Comparison of ENCODE assay signal across 8 mouse cellular contexts in the genomic region with DNA sequence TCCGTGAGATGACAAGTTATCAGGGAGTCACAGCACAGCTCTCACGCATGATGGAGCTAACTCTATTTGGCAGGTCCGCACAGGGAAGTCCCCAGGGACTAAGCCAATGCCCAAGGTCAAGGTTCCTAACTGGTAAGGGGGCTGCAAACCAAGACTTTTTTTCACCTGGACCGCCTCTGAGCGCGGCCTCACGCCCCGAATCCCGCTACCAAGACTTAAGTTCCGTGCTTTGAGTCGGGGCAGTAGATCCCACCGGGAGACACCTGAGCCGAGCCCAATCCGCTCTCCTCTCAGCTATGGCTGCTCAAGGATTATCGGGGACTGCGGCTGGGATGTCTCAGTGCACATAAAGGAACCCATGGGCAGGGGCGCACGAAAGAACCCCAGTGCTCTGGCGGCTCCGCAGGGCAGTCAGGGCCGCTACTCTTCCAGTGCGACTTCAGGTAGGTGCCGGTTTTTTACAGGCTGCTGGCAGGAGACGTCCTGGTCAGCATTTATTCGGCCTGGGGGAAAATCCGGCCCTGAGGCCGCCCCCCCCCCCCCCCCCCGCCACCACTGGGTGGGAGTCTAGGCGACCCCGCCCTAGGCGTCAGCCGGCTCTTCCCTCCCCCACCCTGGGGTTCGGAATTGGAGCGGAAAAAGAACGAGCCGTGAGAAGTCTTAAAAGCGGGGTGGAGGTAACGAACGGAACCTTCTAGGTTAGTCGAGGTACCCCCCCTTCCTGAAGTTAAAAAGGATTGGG. TPM values are rescaled to one million over a fixed set of nuclear protein-coding genes. Genes with fewer than 3 reads are reported as not detected.
DNase-seq lines count a peak whose midpoint lies in the region; ATAC-seq lines count a peak whose summit lies in the region.

TSS of gene Rbpms2 (plus strand) at position 624 of the 742 bp plus-strand sequence.

- peaks cover 77% of the 10 kb centered on the region for H3K27me3 ChIP-seq in forebrain, embryonic 10.5 days (ENCODE audit: poor library complexity, severe bottlenecking)
- peaks cover 45% of the 10 kb centered on the region for H3K27me3 ChIP-seq in hindbrain, embryonic 12.5 days
- peaks cover 44% of the 10 kb centered on the region for H3K27me3 ChIP-seq in limb, embryonic 13.5 days
- peaks cover 38% of the 10 kb centered on the region for H3K27me3 ChIP-seq in midbrain, embryonic 16.5 days (ENCODE audit: control insufficient read depth, insufficient read depth, low read depth, low read length)

- peaks cover 35% of the 10 kb centered on the region for H3K4me1 ChIP-seq in forebrain, embryonic 10.5 days
- H3K4me1 ChIP-seq in hindbrain, embryonic 12.5 days, result peaks cover 18% of the 10 kb centered on the region
- H3K4me1 ChIP-seq in limb, embryonic 13.5 days, result peaks cover 25% of the 10 kb centered on the region
- peaks cover 14% of the 10 kb centered on the region for H3K4me1 ChIP-seq in midbrain, embryonic 16.5 days (ENCODE audit: control insufficient read depth, insufficient read depth, low read length)

- peak within 1 kb of the TSS; percentile 87 for H3K27ac ChIP-seq in forebrain, embryonic 10.5 days
- no peak within 1 kb of the TSS for H3K27ac ChIP-seq in hindbrain, embryonic 12.5 days
- 0 out of 2 replicates have a peak within 1 kb of the TSS, but pooled peaks have one; percentile 39 for H3K27ac ChIP-seq in limb, embryonic 13.5 days
- no peak within 1 kb of the TSS for H3K27ac ChIP-seq in midbrain, embryonic 16.5 days (ENCODE audit: low read length)

- 1% methylated on average over 36 of the region's 40 CpGs for WGBS in forebrain, embryonic 10.5 days
- 1% methylated on average over 35 of the region's 40 CpGs for WGBS in hindbrain, embryonic 12.5 days
- under 1% methylated on average over 38 of the region's 40 CpGs for WGBS in limb, embryonic 13.5 days
- 2% methylated on average over 36 of the region's 40 CpGs for WGBS in midbrain, embryonic 16.5 days

- H3K4me3 ChIP-seq in forebrain, embryonic 10.5 days, result peak within 1 kb of the TSS; percentile 72
- peak within 1 kb of the TSS; percentile 58 for H3K4me3 ChIP-seq in hindbrain, embryonic 12.5 days
- H3K4me3 ChIP-seq in limb, embryonic 13.5 days, result peak within 1 kb of the TSS; percentile 58
- H3K4me3 ChIP-seq in midbrain, embryonic 16.5 days (ENCODE audit: low read depth, low read length), result peak within 1 kb of the TSS; percentile 62

- peak within 1 kb of the TSS; percentile 67 for H3K9ac ChIP-seq in hindbrain, embryonic 12.5 days
- peak within 1 kb of the TSS; percentile 67 for H3K9ac ChIP-seq in limb, embryonic 13.5 days
- H3K9ac ChIP-seq in midbrain, embryonic 16.5 days (ENCODE audit: low read depth, low read length), result peak within 1 kb of the TSS; percentile 48

- no peaks in the 10 kb centered on the region for H3K9me3 ChIP-seq in forebrain, embryonic 10.5 days
- H3K9me3 ChIP-seq in hindbrain, embryonic 12.5 days (replicated peaks), result no peaks in the 10 kb centered on the region
- no peaks in the 10 kb centered on the region for H3K9me3 ChIP-seq in limb, embryonic 13.5 days
- no peaks in the 10 kb centered on the region; the same call in 1 of the 2 replicates for H3K9me3 ChIP-seq in midbrain, embryonic 16.5 days (replicated peaks; ENCODE audit: control insufficient read depth, low read length, poor library complexity, severe bottlenecking)

- no peaks in the 10 kb centered on the region for H3K36me3 ChIP-seq in forebrain, embryonic 10.5 days (replicated peaks)
- H3K36me3 ChIP-seq in hindbrain, embryonic 12.5 days, result no peaks in the 10 kb centered on the region
- H3K36me3 ChIP-seq in limb, embryonic 13.5 days, result no peaks in the 10 kb centered on the region
- H3K36me3 ChIP-seq in midbrain, embryonic 16.5 days (ENCODE audit: control insufficient read depth, insufficient read depth, low read length), result no peaks in the 10 kb centered on the region

- H3K4me2 ChIP-seq in hindbrain, embryonic 12.5 days (replicated peaks), result peak within 1 kb of the TSS; percentile 88
- peak within 1 kb of the TSS; percentile 97 for H3K4me2 ChIP-seq in limb, embryonic 13.5 days (replicated peaks)
- peak within 1 kb of the TSS; percentile 94 for H3K4me2 ChIP-seq in midbrain, embryonic 16.5 days (ENCODE audit: low read length)

- no peak for ATAC-seq in hindbrain, embryonic 12.5 days (ENCODE audit: low FRiP score)
- ATAC-seq in limb, embryonic 13.5 days (ENCODE audit: low FRiP score, low read depth), result no peak
- ATAC-seq in midbrain, embryonic 16.5 days, result no peak

- peak; percentile 34 for DNase-seq in urinary bladder, adult 2 months (ENCODE audit: low spot score)
- no peak for DNase-seq in urinary bladder, postnatal 4 days (ENCODE audit: low spot score in 2 of 2)
- DNase-seq in forebrain, embryonic 10.5 days (ENCODE audit: extremely low spot score, low spot score), result peak; percentile 43
- DNase-seq in urinary bladder, postnatal 25 days (ENCODE audit: low spot score), result peak; percentile 11
- no peak for DNase-seq in gastrocnemius, adult 8-10 months (ENCODE audit: low spot score in 2 of 2)

RNA-seq across cellular contexts. Expression of gene Rbpms2, which starts in this region (rescaled TPM):
- polyA plus RNA-seq in urinary bladder, adult 2 months (2012; rRNA removed), result 142 and 175 TPM in 2 replicates
- 24.2 and 24.7 TPM in 2 replicates for polyA plus RNA-seq in forebrain, embryonic 10.5 days (2016; fragmentation: Nextera tagmentation; extraction: Ambion mirVana)
- 13.7 and 15.0 TPM in 2 replicates for polyA plus RNA-seq in hindbrain, embryonic 12.5 days (2016; fragmentation: Nextera tagmentation; extraction: Ambion mirVana)
- 15.3 and 16.1 TPM in 2 replicates for polyA plus RNA-seq in limb, embryonic 13.5 days (2015; fragmentation: Nextera tagmentation; extraction: Ambion mirVana)
- 2.9 TPM in 2 replicates for polyA plus RNA-seq in midbrain, embryonic 16.5 days (2015; fragmentation: Nextera tagmentation; extraction: Ambion mirVana)
- total RNA-seq in gastrocnemius, adult 8-10 months (2022), result 1 to 10 TPM in 3 of 4 experiments, under 1 TPM in 1; 0.97 to 2.0 (median 1.6) TPM

Comparison
In these comparisons a context has a peak if more than half of its experiments do, and no peak if none do; other contexts are left out.
1. DNase-seq: peak in urinary bladder, adult 2 months (single experiment), forebrain, embryonic 10.5 days (single experiment) and urinary bladder, postnatal 25 days (single experiment); none in urinary bladder, postnatal 4 days (0 of 2) and gastrocnemius, adult 8-10 months (0 of 2).
2. H3K27ac ChIP-seq: peak in forebrain, embryonic 10.5 days (single experiment) and limb, embryonic 13.5 days (single experiment); none in hindbrain, embryonic 12.5 days (single experiment) and midbrain, embryonic 16.5 days (single experiment).
3. Peak in every context shown above with its lines, with median percentiles within 50 percentile points of each other: H3K4me3 ChIP-seq, H3K4me2 ChIP-seq and H3K9ac ChIP-seq.